Comparison of ENCODE assay signal across 19 mouse cellular contexts in genomic region chr5:135845676-135846320, GRCm38 (mm10). TPM values are rescaled to one million over a fixed set of nuclear protein-coding genes. Genes with fewer than 3 reads are reported as not detected.
"Had no signal": no experiment of that assay in that cellular context is flagged by ENCODE, and none has a peak within 500 bp of the region (broad histone marks: within the 10 kb centered on the region; RNA-seq: fewer than 3 reads in every experiment).

No protein-coding gene starts in this region.

- H3K9me3 ChIP-seq: limb, embryonic 15.5 days; liver, embryonic 12.5 days; neural tube, embryonic 15.5 days had no signal

- ATAC-seq: liver, embryonic 12.5 days had no signal

- H3K27ac ChIP-seq: kidney, postnatal 0 days; limb, embryonic 15.5 days; liver, embryonic 12.5 days; neural tube, embryonic 15.5 days had no signal

- H3K36me3 ChIP-seq: limb, embryonic 15.5 days; liver, embryonic 12.5 days had no signal

- H3K4me3 ChIP-seq: limb, embryonic 15.5 days; liver, embryonic 12.5 days; myocyte; neural tube, embryonic 15.5 days had no signal

- H3K4me1 ChIP-seq: limb, embryonic 15.5 days; liver, embryonic 12.5 days had no signal

- H3K9ac ChIP-seq: limb, embryonic 15.5 days; liver, embryonic 12.5 days; lung, embryonic 14.5 days; neural tube, embryonic 15.5 days had no signal

- DNase-seq: kidney, adult 8-10 months; kidney, postnatal 36 days; layer of hippocampus, adult 9-11 months; layer of hippocampus, postnatal 36 days; lung, embryonic 14.5 days; lung, postnatal 10 days; lung, postnatal 4 days; right cerebral cortex, postnatal 4 days; spleen, adult 18-20 months; thymus, postnatal 36 days had no signal

- H3K4me2 ChIP-seq: limb, embryonic 15.5 days; liver, embryonic 12.5 days; lung, embryonic 14.5 days; neural tube, embryonic 15.5 days had no signal

- H3K27me3 ChIP-seq: neural tube, embryonic 15.5 days had no signal

RNA-seq across cellular contexts. Expression of gene Srrm3, which starts 39.1 kb away (rescaled TPM):
- total RNA-seq: megakaryocyte, adult 5-6 weeks had no signal
- polyA plus RNA-seq: limb, embryonic 11.5 days; liver, embryonic 12.5 days; liver, embryonic 16.5 days; myocyte; thymus, postnatal 0 days had no signal

RNA-seq across cellular contexts. Expression of gene Hspb1, which starts 41.9 kb away (rescaled TPM):
- total RNA-seq: megakaryocyte, adult 5-6 weeks had no signal
